Mouse (Mus musculus): Measurements from ENCODE around the gene Abcb9.
"Not testable (repeated sequence)": the region's sequence is repeated elsewhere in the genome, so short reads cannot be mapped to it uniquely, and the experiment has no call there.

Gene Abcb9

DNA sequence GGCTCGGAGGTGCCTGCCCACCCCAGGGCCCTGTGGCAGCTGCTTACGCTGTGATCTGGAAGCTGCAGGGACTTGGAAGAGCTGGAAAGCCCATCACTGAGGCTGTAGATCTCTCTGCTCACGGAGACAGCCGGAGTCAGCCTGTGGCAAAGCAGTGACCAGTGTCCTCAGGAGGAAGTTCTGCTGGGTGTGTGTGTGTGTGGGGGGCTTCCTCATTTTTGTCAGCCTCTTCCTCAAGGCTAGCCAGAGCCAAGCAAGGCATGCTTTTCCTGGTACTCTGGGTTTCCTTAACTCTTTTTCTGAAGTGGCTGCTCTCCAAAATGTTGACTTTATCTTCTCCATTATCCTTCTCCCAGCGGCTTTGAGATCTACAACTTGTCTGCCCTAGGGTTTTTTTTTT lies 35.9 kb downstream of the Abcb9 start:
- DNase-seq (ENCODE audit: low spot score) = no peak

DNA sequence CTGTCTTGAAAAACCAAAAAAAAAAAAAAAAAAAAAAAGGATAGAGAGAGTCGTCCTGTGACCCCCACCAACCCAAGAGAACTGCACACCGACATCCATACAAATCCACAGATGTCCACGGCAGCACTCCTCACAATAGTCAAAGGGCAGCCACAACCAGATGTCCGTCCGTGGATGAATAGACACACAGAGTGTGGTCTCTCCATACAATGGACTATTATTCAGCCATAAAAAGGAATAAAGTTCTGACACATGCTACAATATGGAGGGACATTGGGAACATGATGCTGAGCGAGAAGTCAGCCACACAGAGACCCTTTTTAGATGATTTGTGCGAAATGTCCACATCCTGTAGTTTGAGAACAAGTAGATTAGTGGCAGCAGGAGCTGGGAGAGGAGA lies 36.8 kb downstream of the Abcb9 start:
- DNase-seq (ENCODE audit: low spot score) = no peak

DNA sequence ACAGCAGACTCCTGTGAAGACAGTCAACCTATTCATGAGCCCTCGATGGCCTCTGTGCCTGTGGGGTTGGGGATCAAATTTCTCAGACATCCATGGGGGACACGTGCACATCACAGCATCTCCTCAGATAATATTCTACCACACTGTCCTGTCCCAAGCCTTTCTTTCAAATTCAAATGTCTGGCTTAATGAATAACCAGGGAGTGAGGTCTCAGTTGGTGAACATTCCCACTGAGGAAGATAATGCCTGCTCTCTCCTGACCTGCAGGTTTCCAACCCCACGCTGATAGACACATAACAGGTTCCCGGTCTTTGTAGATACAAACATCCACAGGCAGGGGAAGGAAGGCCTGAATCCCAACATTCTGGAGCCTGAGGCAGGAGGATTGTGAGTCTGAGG lies 38.6 kb downstream of the Abcb9 start:
- no peak for DNase-seq (ENCODE audit: low spot score)

DNA sequence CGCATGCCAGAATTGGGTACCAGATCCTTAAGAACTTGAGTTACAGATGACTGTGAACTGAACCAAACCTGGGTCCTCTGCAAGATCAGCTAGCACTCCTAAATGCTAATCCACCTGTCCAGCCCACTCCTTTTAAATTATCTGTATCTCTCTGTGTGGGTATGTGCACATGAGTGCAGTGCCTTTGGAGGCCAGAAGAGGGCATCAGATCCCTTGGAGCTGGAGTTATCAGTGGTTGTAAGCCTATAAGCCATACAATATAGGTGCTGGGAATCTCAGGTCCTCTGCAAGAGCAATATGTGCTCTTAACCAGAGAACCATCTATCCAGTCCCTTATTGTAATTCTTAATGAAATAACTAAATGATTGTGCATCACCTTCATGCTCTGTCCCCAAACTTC lies 39.4 kb downstream of the Abcb9 start:
- no peak for DNase-seq (ENCODE audit: low spot score)

DNA sequence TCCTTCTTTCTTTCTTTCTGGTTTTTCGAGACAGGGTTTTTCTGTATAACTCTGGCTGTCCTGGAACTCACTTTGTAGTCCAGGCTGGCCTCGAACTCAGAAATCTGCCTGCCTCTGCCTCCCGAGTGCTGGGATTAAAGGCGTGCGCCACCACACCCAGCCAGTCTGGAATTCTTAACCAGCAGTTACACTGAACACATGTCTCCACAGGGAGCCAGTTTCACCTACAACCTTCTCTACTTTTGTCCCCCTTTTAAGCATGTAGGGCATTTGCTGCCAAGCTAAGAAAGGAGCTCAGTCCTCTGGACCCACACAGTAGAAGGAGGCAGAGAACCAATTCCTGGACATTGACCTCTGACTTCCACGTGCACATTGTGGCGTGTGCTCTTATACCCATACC lies 43.0 kb downstream of the Abcb9 start:
- not testable (repeated sequence) for DNase-seq (ENCODE audit: low spot score)

DNA sequence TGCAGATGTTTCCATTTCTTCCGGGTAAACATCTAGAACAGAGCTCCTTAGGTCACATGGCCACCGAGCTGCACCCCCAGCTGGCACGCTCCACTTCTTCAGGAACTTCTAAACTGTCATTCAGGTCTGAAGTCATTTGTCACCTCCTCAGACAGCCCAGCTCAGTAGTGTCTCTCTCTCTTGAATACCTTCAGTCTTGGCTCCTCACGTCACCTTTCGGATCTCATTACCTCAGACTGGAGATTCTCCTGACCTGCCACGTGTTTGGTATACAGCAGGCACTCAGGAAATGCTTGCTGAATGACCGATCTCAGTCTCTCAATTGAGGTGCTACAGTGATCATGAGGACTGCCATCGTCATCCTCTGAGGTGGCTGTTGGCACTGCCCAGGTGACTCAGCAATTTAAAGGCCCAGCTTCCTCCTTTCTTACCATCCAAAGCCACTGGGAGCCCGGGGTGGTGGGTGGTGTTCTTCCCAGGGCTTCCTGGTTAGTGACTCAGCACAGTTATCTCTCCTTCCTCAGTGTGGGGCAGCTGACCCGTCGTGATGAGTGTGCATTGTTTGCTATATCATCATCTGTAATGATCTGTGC lies 43.6 kb downstream of the Abcb9 start:
- DNase-seq (ENCODE audit: low spot score) = no peak

DNA sequence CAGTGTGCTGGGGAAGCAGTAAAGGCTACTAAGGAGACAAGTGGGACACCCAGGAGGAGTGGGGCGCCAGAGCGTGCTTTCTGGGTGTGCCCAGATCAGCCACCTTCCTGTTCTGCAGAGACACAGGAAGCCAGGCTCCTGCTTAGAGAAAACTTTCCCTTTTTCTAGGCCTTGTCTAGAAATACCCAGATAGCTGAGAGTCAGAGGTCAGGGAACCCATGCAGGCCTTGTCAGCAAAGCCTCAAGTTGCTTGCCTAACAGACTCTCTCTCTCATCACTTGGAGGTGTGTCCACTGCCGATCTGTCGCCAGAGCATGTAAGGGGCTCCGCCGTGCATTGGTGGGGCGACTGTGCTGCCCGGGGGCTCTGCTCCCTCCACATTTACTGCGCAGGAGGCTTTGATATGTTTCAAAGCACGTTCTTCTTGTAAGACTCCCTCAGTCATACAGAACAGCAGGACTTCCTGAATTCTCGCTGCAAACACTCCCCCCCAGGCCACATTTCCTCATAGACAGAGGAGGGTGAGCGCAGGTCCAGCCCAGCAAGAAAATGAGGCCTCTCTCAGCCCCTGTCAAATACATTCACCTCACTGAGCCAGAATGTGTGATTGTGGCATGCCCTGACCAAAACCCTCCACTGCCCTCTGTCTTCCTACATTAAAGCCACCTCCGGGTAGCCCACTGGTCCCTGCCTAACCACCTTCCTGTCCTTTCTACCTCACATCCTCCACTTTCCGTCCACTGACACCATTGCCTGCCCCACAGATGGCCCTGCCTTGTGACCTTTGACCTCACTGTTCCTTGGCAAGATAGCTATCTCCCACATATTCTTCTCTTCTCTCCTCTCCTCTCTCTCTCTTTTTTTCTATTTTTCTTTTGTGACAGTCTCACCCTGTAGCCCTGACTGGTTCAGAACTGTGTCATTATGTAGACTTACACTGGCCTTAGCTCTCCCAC lies 45.2 kb downstream of the Abcb9 start:
- no peak for DNase-seq (ENCODE audit: low spot score)

DNA sequence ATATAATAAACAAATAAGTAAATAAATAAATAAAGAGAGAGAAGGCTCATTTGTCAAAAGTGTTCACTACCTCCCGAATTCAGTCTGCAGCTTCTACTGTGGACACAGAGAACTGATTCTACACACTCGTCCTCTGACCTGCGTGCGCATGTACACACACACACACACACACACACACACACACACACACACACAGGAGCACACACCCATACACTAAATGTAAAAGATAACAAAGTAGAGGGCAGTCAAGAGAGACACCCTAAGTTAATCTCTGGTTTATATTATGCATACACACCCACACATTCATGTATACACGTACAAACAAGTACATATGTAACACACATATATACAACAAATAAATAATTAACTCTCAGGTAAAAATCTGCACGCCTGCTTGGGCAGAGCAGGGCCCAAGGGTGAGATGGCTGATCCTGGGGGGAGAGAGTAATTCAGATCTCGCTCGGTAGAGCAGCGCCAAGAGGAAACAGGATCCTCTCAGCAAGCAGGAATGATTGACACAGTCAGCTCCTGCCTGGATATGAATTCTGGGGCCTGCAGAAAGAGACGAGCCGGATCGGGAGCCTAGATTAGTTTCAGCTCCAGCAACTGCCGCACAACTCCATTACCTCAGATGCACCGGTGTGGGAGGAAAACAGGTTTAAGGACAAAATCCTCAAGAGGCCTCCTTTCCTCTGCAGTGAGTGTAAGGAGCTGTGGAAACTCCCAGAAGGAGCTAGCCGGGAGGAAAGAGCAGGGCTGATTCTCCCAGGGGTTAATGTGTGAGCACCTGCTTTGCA lies 46.2 kb downstream of the Abcb9 start:
- no peak for DNase-seq (ENCODE audit: low spot score)

DNA sequence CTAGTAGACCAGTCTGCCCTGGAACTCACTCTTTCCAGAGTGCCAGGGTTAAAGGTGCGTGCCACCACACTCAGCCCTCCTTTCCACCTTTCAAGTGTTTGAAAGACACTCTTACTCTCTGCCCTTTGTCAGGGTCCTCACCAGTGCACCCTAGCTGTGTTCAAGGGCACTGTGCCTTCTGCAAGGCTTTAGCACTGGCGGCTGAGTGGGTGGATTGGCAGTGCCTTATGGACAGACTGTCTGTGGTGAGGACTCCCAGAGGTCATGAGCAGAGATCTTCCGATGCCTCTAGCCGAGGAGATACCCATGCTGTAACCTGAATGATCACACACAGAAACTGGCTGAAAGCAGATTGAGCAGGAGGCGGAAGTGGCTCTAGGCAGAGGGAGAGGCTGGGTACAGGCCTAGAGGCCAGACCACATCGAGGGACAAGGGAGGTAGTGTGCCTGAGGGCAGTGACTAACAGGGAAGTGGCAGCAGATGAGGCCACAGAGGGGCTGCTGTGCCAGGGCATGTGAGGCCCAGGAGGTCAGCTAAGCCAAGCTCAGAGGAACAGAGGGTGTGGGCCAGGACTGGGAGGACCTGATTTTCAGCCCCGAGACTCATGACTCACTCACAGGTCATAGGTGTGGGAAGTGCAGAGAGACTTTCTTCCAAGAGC lies 48.7 kb downstream of the Abcb9 start:
- DNase-seq (ENCODE audit: low spot score) = no peak

DNA sequence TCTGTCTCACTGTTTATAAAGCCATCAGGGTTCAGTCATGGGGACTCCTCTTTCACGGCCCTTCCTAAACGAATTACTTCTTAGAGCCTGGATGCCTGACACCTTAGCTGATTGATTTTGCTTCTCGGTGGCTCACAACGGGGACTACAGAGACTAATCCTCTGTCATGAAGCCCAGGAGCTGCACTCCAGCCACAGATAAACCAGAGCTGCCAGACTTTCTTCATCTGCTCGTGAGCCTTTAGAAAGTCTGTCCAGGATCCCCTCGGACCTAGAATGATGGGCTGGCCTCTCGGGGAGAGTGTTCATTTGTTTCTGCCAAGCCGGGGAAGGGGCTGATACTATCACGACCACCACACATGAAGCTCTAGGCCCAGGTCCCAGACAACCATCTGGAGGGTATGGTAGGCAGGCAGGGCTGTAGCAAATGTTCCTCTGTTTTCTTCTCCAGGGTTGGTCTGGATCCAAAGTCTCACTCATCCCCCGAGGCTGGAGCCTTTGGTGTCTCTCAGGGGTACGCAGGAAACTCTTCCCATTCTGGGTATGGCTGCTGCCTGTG lies 50.1 kb downstream of the Abcb9 start:
- no peak for DNase-seq (ENCODE audit: low spot score)

DNA sequence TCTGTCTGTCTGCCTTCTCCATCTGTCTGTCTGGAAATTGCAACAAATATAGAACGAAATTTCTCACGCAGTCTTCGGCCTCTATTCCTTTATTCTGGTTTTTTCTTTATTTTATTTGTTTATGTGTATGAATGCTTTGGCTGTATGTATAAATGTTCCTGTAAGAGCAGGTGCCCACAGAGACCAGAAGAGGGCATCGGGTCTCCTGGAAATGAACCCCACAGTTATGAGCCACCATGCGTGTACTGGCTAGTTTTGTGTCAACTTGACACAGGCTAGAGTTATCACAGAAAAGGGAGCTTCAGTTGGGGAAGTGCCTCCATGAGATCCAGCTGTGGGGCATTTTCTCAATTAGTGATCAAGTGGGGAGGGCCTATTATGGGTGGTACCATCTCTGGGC lies 51.6 kb downstream of the Abcb9 start:
- DNase-seq (ENCODE audit: low spot score) = no peak

DNA sequence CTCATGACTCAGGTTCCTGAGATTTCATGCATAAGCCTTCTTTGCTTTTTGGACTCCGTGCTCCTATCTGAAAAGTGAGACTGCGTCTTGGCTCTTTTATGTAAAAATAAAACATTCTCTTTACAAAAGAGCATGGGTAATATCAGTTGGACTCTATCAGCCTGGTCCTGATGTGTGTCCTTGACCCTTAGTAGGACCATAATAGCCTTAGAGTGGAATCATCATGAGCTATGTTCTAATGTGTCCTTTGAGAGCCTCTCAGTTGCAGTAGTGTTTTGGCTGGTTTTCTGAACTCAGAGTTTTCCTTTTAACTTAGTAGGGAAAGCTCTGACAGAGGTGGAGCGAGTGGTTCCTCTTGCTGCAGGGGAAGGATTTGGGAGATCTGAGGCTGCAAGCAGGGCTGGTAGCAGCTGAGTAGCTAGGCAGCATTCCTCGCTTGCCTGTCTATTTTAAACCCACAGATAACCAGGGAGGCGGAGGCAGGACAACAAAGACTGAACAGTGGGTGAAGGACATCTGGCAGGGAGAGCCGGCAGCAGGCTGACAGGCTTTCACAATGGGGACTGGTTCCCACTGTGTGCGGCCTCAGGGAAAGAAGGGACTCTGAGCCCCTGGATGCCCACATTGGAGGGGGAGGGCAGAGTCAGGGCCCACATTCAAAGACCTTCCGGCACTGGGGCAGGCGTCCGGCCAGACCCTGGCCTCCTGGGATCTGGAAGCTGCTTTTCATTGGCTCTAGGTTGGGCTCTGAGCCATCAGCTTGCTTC lies 52.2 kb downstream of the Abcb9 start:
- DNase-seq (ENCODE audit: low spot score) = peak; percentile 83

DNA sequence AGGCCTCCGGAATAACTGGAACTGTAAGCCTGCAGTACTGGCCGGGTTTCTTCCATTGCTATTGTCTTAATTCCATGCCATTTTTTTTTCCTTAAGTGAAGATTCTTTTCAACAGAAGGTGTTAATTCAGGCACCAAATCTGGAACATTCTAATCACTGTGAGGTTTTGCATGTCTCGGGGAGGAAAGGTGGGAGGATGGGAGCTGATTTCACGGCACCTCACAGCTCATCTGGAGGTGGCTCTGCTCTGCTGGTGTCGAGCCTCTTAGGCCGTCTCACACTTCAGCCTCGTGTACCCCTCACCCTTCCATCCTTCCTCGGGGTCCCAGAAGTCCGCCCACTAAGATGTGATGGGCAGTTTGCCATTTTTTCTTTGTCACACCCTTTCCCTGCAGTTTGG lies 54.5 kb downstream of the Abcb9 start:
- no peak for DNase-seq (ENCODE audit: low spot score)

DNA sequence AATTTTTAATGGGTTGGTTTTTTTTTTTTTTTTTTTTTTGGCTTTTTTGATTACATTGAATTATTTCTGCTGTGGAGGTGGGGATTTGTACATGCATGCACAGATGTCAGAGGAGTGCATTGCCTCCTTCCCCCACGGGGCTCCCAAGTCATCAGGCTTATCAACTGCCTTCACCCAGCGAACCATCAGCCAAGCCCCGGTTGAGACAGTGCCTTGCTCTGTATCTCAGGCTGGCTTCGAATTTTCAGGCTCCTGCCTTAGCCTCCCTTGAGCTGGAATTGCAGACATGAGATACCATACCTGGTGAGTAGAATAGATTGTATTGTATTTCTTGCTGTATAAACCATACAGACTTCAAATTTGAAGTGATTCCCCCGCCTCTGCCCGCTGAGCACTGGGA lies 56.0 kb downstream of the Abcb9 start:
- no peak for DNase-seq (ENCODE audit: low spot score)

DNA sequence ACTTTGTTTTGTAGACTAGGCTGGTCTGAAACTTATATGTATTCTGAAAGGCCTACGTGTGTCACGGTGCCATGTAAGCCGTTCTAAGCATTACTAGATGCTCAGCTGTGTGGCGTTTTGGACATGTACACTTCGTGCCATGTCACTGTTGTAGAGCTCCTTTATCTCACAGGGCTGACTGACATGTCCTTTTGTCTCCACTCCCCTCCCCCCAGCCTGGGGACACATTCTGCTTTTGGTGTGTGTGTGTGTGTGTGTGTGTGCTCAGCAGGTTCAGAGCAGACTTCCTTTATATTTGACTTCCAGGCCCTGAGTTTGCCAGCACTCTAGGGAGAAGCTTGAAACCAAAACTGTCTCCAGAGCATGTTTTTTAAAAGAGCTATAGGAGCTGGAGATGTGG lies 58.8 kb downstream of the Abcb9 start:
- DNase-seq (ENCODE audit: low spot score) = no peak

DNA sequence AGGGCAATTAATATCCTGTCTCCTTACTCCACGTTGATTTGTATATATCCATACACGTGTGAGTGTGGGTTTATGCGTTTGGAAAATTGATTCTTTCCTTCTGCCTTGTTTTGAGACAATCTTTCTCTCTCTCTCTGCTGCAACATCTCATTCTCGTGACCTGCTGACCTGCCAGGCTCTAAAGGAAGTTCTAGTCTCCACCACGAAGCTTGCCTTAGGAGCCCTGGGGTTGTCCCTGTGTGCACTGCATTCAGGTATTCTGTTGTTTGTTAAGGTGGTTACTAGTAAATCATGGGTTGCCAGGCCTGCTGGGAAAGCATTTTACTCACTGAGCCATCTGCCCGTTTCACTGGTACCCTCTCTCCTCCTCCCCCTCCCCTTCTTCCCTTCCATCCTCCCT lies 59.3 kb downstream of the Abcb9 start:
- DNase-seq (ENCODE audit: low spot score) = no peak

DNA sequence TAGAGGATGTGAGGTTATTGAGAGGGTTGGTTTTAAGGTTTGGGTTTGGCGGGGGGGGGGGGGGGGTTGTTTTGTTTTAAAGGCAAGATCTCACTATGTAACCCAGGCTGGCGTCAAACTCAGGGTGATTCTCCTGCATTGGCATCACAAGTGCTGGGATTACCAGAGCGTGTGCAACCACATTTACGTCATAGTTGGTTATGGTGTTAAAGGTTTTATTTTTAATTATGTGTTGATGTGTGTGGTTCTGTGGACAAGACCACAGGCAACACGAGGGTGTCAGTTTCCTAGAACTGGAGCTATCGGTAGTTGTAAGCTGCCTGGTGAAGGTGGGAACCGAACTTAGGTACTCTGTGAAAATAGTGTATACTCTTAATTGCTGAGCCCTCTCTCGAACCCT lies 59.8 kb downstream of the Abcb9 start:
- no peak for DNase-seq (ENCODE audit: low spot score)

DNA sequence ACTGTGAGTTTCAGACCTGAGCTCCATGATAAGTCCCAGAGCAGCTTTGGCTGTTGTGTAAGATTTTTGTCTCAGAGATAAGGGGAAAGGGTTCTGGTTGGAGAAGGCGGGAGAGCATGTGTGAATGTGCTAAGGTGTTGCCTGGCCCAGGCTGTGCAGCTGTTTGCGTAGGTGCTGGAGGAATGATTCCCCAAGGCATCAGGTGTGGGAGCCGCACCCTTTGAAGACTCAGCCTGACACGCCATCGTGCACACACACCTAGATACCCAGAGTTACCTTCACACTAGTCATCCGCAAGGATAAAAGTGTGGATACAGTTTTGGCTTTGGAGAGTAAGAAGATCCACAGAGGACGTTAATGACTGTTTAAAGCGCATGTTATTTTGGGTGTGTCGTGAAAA lies 60.2 kb downstream of the Abcb9 start:
- no peak for DNase-seq (ENCODE audit: low spot score)

DNA sequence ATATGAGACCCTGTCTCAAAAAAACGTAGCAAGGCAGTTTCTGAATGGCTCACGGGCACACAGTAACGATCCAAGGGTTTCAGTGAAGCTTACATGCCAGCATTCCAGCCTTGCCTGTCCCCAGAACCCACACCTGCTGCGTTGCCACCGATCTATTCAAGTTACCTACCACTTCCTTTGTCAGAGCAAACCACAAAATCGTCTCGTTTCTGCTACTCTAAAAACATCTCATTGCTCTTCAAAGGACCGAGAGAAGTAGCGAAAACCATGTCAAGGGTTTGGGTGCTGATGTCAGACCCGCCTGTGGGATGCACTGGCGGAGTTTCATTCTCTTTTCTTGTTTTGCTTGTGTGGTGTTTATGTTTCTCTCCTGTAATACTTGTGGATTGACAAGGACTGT lies 61.1 kb downstream of the Abcb9 start:
- no peak for DNase-seq (ENCODE audit: low spot score)

DNA sequence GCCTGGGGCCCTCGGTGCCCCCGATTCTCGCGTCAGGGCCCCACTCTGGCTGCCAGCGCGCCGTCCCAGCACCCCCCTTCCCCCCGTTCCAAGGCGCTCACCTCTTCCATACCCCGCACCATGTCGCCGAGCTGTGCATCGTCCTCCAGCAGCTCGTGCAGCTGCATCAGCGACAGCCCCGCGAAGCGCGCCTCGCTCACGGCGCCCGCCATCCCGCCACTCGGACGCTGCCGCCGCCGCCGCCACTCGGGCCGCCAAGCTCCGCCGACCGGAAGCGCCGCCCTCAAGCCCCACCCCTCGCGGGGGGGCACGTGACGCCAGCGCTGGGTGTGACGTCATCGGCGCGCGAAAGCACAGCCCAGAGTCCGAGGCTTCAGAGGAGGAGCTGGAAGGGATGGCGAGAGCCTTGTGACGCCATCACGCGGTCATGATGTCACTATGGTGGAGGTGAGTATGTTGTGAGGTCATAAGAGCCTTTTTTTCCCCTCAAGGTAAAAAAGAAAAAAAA lies 63.5 kb downstream of the Abcb9 start, which contains the start of gene Vps37b:
Gene Vps37b, minus strand, starts transcription at position 270 of the 508 bp plus-strand sequence.
- peak; percentile 92 for DNase-seq (ENCODE audit: low spot score)

All from layer of hippocampus, adult 11-12 months (tissue).